Mouse (Mus musculus) cortical plate, adult 2 months (tissue): ENCODE results near the gene Hjurp.

ENCODE experiments used
- CTCF ChIP-seq: fragments of 200-500 bp; IDR thresholded peaks from 2 replicates; pipeline ENCODE4 v1.5.1; 2011; ENCODE audit warnings: mild to moderate bottlenecking, control low read depth, low read length; ENCODE audit not compliant: insufficient read depth; ENCODE audit errors: extremely low read depth
- POLR2A ChIP-seq: fragments of 200-500 bp; IDR thresholded peaks from 2 replicates; pipeline ENCODE4 v1.6.1; 2011; ENCODE audit warnings: mild to moderate bottlenecking, low read length, control low read depth; ENCODE audit not compliant: insufficient read depth; ENCODE audit errors: extremely low read depth

- TF ChIP-seq POLR2A (no peak), CTCF (no peak)
Observed at GRCm38 (mm10) chr1:88277818-88278511, 532 bp upstream of the Hjurp start.
